Mouse (Mus musculus): ENCODE measurements at regions not wholly inside any gene's neighbourhood (a gene's known extent, or its start where the extent isn't known, plus 50 kb on each side); places are given as distances from the start of the nearest gene placed in this dataset.

DNA sequence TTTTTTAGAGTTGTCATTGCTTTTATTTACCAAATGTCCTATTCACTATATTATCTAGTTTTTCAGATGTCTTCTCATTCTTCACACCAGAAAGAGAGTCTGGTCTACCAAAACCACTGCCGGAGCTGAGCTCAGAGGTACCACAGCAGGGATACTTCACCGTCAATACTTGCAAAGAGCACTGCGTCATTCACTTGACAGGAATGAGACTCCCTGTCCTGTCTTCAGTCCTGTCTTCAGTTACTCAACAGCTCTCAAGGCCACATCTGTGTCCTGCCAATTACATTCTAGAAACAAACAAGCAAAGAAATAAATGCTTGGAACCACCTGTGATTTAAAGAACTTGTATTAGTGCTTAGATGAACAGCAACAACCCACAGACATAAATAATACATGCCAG, 194.6 kb upstream of the Ap5m1 start:
- Histone ChIP-seq H3ac (ENCODE audit: control insufficient read depth, insufficient read length, low read depth) (no peak overlapping the region), H3K79me2 (ENCODE audit: control insufficient read depth, insufficient read depth) (no peaks in the 10 kb centered on the region), H3K36me3 (ENCODE audit: control insufficient read depth, insufficient read depth) (no peaks in the 10 kb centered on the region), H3K79me3 (ENCODE audit: low read depth) (no peaks in the 10 kb centered on the region), H3K27me3 (ENCODE audit: control insufficient read depth, insufficient read depth, insufficient read length) (peaks cover 14% of the 10 kb centered on the region), H3K4me3 (ENCODE audit: insufficient read depth, poor library complexity, severe bottlenecking) (no peak overlapping the region)
- TF ChIP-seq CEBPB (IDR thresholded peaks at IDR 0.05; ENCODE audit: low read depth) (no peak), MYOG (IDR thresholded peaks at IDR 0.05; ENCODE audit: control insufficient read depth, extremely low read depth, insufficient read length) (no peak), MYOD1 (IDR thresholded peaks at IDR 0.05; ENCODE audit: control insufficient read depth, insufficient read length, low read depth) (no peak), FOSL1 (IDR thresholded peaks at IDR 0.05; ENCODE audit: insufficient read depth, low read length, poor library complexity, severe bottlenecking) (no peak), USF1 (IDR thresholded peaks at IDR 0.05; ENCODE audit: low read depth) (no peak), CTCF (IDR thresholded peaks at IDR 0.05; ENCODE audit: control insufficient read depth, insufficient read depth, insufficient read length) (no peak), MAX (IDR thresholded peaks at IDR 0.05) (no peak)

DNA sequence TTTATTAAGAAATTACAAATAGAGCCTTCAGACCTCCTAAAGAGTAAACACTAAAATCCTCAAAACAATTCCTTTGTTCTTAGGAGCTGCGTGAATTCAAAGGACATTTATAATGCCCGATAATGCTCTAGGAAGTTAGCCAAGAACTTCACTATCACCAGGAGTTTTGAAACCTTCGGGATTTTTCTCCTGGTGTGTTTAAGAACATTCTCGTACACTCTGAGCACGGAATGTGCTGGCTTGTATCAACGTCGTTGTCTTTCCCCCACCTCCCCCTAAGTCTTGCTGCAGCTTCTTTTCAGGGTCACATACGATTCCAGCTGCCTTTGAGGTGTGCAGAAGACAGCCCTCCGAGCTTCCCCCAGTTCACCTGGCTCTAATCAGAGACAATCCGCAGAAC, 195.9 kb upstream of the Ap5m1 start:
- Histone ChIP-seq H3K36me3 (ENCODE audit: control insufficient read depth, insufficient read depth) (no peaks in the 10 kb centered on the region), H3K79me3 (ENCODE audit: low read depth) (no peaks in the 10 kb centered on the region), H3K4me3 (ENCODE audit: insufficient read depth, poor library complexity, severe bottlenecking) (no peak overlapping the region), H3ac (ENCODE audit: control insufficient read depth, insufficient read length, low read depth) (no peak overlapping the region), H3K79me2 (ENCODE audit: control insufficient read depth, insufficient read depth) (no peaks in the 10 kb centered on the region), H3K27me3 (ENCODE audit: control insufficient read depth, insufficient read depth, insufficient read length) (peaks cover 14% of the 10 kb centered on the region)
- no peak for TF ChIP-seq CTCF (IDR thresholded peaks at IDR 0.05; ENCODE audit: control insufficient read depth, insufficient read depth, insufficient read length)
- TF ChIP-seq MYOG (IDR thresholded peaks at IDR 0.05; ENCODE audit: control insufficient read depth, extremely low read depth, insufficient read length) = no peak
- no peak for TF ChIP-seq FOSL1 (IDR thresholded peaks at IDR 0.05; ENCODE audit: insufficient read depth, low read length, poor library complexity, severe bottlenecking)
- TF ChIP-seq MAX (IDR thresholded peaks at IDR 0.05) = no peak
- no peak for TF ChIP-seq MYOD1 (IDR thresholded peaks at IDR 0.05; ENCODE audit: control insufficient read depth, insufficient read length, low read depth)
- no peak for TF ChIP-seq USF1 (IDR thresholded peaks at IDR 0.05; ENCODE audit: low read depth)
- TF ChIP-seq CEBPB (IDR thresholded peaks at IDR 0.05; ENCODE audit: low read depth) = no peak

DNA sequence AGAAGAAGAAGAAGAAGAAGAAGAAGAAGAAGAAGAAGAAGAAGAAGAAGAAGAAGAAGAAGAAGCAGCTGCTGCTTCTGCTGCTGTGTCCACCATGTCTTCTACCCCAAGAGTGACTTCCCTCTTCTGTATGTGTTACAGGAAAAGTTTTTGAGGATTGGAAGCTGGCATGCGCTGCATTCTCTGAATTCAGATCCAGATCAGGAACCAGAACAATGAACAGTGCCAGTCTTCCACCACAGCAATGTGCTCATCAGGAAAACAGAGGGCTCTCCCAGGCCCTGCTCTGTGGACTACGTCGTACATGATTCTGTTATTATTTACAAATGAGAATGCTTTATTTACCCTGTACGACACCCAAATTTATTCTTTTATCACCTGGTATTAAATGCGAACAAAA, 181.8 kb upstream of the Otx2 start:
- no peaks in the 10 kb centered on the region for H3K79me2 ChIP-seq (ENCODE audit: control insufficient read depth, insufficient read depth)
- H3K4me3 ChIP-seq (ENCODE audit: insufficient read depth, poor library complexity, severe bottlenecking) = no peak overlapping the region
- TF ChIP-seq FOSL1 (IDR thresholded peaks at IDR 0.05; ENCODE audit: insufficient read depth, low read length, poor library complexity, severe bottlenecking) = no peak
- TF ChIP-seq USF1 (IDR thresholded peaks at IDR 0.05; ENCODE audit: low read depth) = no peak
- no peak for TF ChIP-seq CTCF (IDR thresholded peaks at IDR 0.05; ENCODE audit: control insufficient read depth, insufficient read depth, insufficient read length)
- no peak for TF ChIP-seq MYOG (IDR thresholded peaks at IDR 0.05; ENCODE audit: control insufficient read depth, extremely low read depth, insufficient read length)
- no peak for TF ChIP-seq CEBPB (IDR thresholded peaks at IDR 0.05; ENCODE audit: low read depth)
- no peak for TF ChIP-seq MYOD1 (IDR thresholded peaks at IDR 0.05; ENCODE audit: control insufficient read depth, insufficient read length, low read depth)
- no peaks in the 10 kb centered on the region for H3K36me3 ChIP-seq (ENCODE audit: control insufficient read depth, insufficient read depth)
- H3ac ChIP-seq (ENCODE audit: control insufficient read depth, insufficient read length, low read depth) = no peak overlapping the region
- peaks cover 8% of the 10 kb centered on the region for H3K27me3 ChIP-seq (ENCODE audit: control insufficient read depth, insufficient read depth, insufficient read length)
- H3K79me3 ChIP-seq (ENCODE audit: low read depth) = no peaks in the 10 kb centered on the region

DNA sequence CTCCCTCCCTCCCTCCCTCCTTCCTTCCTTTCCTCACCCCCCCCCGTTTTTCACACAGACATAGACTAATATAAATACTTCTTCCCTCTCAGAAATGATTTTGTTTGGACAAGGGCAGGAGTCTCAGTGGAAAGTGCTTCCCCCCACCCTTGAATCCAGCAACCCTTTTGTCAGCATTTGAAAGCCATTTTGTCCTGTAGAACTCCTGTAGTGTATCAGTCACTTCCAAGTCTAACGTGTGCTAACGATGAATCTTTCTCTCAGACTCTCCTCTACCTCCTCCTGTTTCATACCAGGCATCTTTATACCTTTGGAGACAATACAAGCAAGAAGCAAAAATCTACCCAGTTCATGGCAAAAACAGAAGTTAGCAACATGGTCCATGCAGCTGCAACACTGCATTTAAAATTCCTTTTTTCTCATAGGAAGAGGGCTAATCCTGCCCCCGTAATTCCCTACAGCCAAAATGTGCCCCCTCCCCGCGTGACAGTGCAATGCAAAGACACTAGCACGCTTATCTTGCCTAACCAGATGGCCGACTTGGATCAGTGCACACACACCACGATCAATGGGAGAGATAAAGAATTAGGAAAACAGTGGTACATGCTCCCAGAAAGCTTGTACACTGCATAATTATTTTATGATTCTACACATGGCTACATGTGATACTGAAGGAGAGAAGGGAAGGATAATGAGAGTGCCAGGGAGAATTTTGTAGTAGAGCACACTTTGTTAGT, 180.7 kb upstream of the Otx2 start:
- peaks cover 8% of the 10 kb centered on the region for H3K27me3 ChIP-seq (ENCODE audit: control insufficient read depth, insufficient read depth, insufficient read length)
- no peak for TF ChIP-seq CTCF (IDR thresholded peaks at IDR 0.05; ENCODE audit: control insufficient read depth, insufficient read depth, insufficient read length)
- TF ChIP-seq MYOD1 (IDR thresholded peaks at IDR 0.05; ENCODE audit: control insufficient read depth, insufficient read length, low read depth) = no peak

DNA sequence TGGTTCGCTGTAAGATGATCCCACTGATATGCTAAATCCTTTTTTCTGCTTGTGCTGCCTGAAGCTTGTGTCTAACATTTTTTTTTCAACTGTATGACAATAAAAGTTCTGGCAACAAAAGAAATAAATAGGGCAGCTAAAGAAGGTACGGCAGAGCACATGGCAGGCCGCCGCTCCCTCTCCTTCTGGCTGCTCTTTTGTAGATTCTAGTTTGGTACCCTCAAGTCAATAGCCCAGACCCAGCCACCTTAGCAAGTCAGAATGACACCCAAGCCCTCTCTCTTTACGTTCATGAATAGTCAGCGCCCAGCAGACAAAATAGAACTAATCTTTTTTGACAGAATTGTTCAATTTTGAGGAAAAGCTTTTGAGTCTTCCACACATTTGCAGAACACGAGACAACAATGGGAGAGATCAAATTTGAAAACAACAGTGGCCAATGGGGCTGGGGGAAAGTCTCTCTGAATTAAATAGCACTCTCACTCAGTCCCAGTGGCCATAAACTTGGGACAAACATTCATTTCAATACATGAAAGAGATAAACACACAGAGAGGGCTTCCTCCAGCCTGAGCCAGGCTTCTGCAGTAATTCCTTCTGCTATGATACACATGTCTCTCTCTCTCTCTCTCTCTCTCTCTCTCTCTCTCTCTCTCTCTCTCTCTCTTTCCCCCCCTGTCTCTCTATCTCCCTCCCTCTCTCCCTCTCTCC, 180.0 kb upstream of the Otx2 start:
- no peaks in the 10 kb centered on the region for H3K79me2 ChIP-seq (ENCODE audit: control insufficient read depth, insufficient read depth)
- H3ac ChIP-seq (ENCODE audit: control insufficient read depth, insufficient read length, low read depth) = no peak overlapping the region
- no peaks in the 10 kb centered on the region for H3K36me3 ChIP-seq (ENCODE audit: control insufficient read depth, insufficient read depth)
- TF ChIP-seq MYOG (IDR thresholded peaks at IDR 0.05; ENCODE audit: control insufficient read depth, extremely low read depth, insufficient read length) = no peak
- no peak for TF ChIP-seq MAX (IDR thresholded peaks at IDR 0.05)
- no peak for TF ChIP-seq FOSL1 (IDR thresholded peaks at IDR 0.05; ENCODE audit: insufficient read depth, low read length, poor library complexity, severe bottlenecking)
- no peak for TF ChIP-seq USF1 (IDR thresholded peaks at IDR 0.05; ENCODE audit: low read depth)
- TF ChIP-seq CEBPB (IDR thresholded peaks at IDR 0.05; ENCODE audit: low read depth) = no peak
- no peak for TF ChIP-seq MYOD1 (IDR thresholded peaks at IDR 0.05; ENCODE audit: control insufficient read depth, insufficient read length, low read depth)
- TF ChIP-seq CTCF (IDR thresholded peaks at IDR 0.05; ENCODE audit: control insufficient read depth, insufficient read depth, insufficient read length) = no peak
- H3K4me3 ChIP-seq (ENCODE audit: insufficient read depth, poor library complexity, severe bottlenecking) = no peak overlapping the region
- no peaks in the 10 kb centered on the region for H3K79me3 ChIP-seq (ENCODE audit: low read depth)
- H3K27me3 ChIP-seq (ENCODE audit: control insufficient read depth, insufficient read depth, insufficient read length) = peaks cover 8% of the 10 kb centered on the region

More for the DNA sequence above, 180.7 kb upstream of the Otx2 start:
- Histone ChIP-seq H3K79me2 (ENCODE audit: control insufficient read depth, insufficient read depth) (no peaks in the 10 kb centered on the region), H3K79me3 (ENCODE audit: low read depth) (no peaks in the 10 kb centered on the region), H3K36me3 (ENCODE audit: control insufficient read depth, insufficient read depth) (no peaks in the 10 kb centered on the region), H3K4me3 (ENCODE audit: insufficient read depth, poor library complexity, severe bottlenecking) (no peak overlapping the region), H3ac (ENCODE audit: control insufficient read depth, insufficient read length, low read depth) (no peak overlapping the region)
